Mouse (Mus musculus) heart, postnatal 0 days (tissue): ENCODE results near the gene Prm2.

Source experiments
- CTCF ChIP-seq: IDR thresholded peaks from 2 replicates; pipeline ENCODE4 v1.5.1; 2016; ENCODE audit warnings: antibody characterized with exemption, control low read depth, low read depth
- EP300 ChIP-seq: IDR thresholded peaks from 2 replicates; pipeline ENCODE4 v1.6.1; 2016; ENCODE audit warnings: antibody characterized with exemption, low read depth

DNA sequence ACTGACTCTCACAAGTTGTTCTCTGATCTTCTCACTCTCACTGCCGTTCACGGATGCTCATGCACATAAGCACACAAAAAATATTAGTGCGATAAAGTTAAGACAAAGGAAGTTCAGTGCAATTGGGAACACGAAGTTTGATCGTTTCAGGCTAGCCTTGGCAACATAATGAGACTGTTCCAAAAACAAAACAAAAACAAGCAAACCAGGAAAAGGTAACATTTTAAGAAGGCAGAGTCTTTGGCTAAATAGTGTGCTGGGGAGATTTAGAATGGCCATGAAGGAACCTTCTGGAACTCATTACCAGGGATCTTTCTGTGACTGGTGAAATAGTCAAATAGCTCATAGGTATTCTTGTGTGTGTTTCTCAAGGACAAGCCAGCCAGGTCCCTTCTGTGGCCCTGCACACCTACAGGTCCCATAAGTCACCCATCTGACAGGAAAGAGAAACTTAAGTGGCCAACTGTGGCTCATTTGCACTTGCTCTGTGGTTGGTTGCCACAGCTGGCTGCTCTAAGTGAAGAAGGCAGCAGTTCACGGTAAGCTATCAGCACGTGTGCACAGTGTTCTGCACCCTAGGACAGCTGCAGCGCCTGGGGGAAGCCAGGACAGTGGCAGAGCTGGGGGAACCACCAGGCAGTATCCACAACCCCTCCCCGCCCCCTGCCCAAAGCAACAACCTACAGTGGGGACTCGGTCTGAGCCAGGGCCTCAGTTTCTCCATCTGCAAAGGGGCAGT is 10.0 kb upstream of the Prm2 start, which contains the start of gene Prm1:
- TF ChIP-seq CTCF (no peak), EP300 (no peak)
